Mouse (Mus musculus) stomach, embryonic 15.5 days (tissue): ENCODE measurements around the gene Casc3. TPM values are rescaled to one million over a fixed set of nuclear protein-coding genes. Genes with fewer than 3 reads are reported as not detected.

Experiments
- ATAC-seq: fragments of 200-750 bp; cut with Nextera tagmentation; 2 replicates; pipeline ENCODE4 v1.8.0; 2017; ENCODE audit warnings: low read depth, moderate number of reproducible peaks, moderate TSS enrichment; ENCODE audit not compliant: insufficient read depth, low FRiP score
- H3K27ac ChIP-seq: fragments of 300-500 bp; sonication (generic); 2 replicates; pipeline ENCODE4 v1.5.1; 2015; ENCODE audit warnings: mild to moderate bottlenecking, inconsistent platforms
- H3K27me3 ChIP-seq: fragments of 300-500 bp; sonication (generic); replicated peaks from 2 replicates; pipeline ENCODE4 v1.6.1; 2015; ENCODE audit warnings: inconsistent platforms
- H3K36me3 ChIP-seq: fragments of 300-500 bp; sonication (generic); 2 replicates; pipeline ENCODE4 v1.6.1; 2015; ENCODE audit warnings: inconsistent platforms
- H3K4me1 ChIP-seq: fragments of 300-500 bp; sonication (generic); 2 replicates; pipeline ENCODE4 v1.6.1; 2015; ENCODE audit warnings: inconsistent platforms
- H3K4me2 ChIP-seq: fragments of 300-500 bp; sonication (generic); 2 replicates; pipeline ENCODE4 v1.6.1; 2015; ENCODE audit warnings: mild to moderate bottlenecking, inconsistent platforms
- H3K4me3 ChIP-seq: fragments of 300-500 bp; sonication (generic); replicated peaks from 2 replicates; pipeline ENCODE4 v1.5.1; 2015; ENCODE audit warnings: inconsistent platforms
- H3K9ac ChIP-seq: fragments of 300-500 bp; sonication (generic); 2 replicates; pipeline ENCODE4 v1.6.1; 2015; ENCODE audit warnings: inconsistent platforms
- H3K9me3 ChIP-seq: fragments of 300-500 bp; sonication (generic); 2 replicates; pipeline ENCODE4 v1.6.1; 2016; ENCODE audit warnings: inconsistent platforms
- WGBS: fragments of 180-500 bp; shearing (Covaris S2); methylation state at CpG from one replicate; pipeline ENCODE4 v1.1.7; 2015; 5-methylcytosine and 5-hydroxymethylcytosine counted together
- polyA plus RNA-seq: library from polyadenylated mRNA; unstranded; fragments of >200 nt; fragmentation: Nextera tagmentation; extraction: Ambion mirVana; gene quantifications from 2 replicates; pipeline ENCODE4 v1.2.1, GENCODE M21; 2015

The Casc3 gene
- polyA plus RNA-seq, 1 experiment from 2014 or later = 31.7 TPM

DNA sequence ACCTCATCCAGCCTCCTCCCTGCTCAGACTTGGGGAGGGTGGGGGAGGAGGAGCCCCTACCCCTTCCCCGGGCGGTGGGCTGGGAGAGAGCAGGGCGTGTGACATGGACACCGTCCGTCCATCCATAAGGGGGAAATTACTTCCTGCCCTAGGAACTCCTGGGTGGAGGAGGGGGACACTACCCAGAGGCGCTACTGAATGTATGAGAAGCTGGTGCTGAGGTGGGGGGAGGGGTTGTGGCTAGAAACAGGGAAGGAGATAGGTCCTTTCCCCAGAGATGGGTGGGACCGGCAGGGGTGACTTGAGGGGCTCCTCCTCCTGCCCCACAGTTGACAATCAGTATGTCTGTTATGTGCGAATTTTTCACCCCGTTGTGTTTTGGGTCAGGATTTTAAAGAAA lies 37.4 kb upstream of the Casc3 start:
- no peak overlapping the region; the same call in 1 of the 2 replicates for H3K9ac ChIP-seq
- peak overlapping the region; percentile 41; the same call in 1 of the 2 replicates for H3K27ac ChIP-seq
- peak overlapping the region; percentile 43; the same call in 1 of the 2 replicates for H3K4me2 ChIP-seq
- ATAC-seq = no peak
- 20% methylated on average over 9 of the region's 9 CpGs for WGBS
- no peaks in the 10 kb centered on the region for H3K27me3 ChIP-seq
- peaks cover 38% of the 10 kb centered on the region for H3K36me3 ChIP-seq
- no peaks in the 10 kb centered on the region for H3K9me3 ChIP-seq
- H3K4me1 ChIP-seq = peaks cover 56% of the 10 kb centered on the region
- no peak overlapping the region for H3K4me3 ChIP-seq

- no peak for ATAC-seq
- H3K36me3 ChIP-seq = peaks cover 36% of the 10 kb centered on the region
- 19% methylated on average over 4 of the region's 4 CpGs for WGBS
- H3K4me3 ChIP-seq = peak overlapping the region; percentile 11
- H3K27ac ChIP-seq = peak overlapping the region; percentile 69
- H3K4me1 ChIP-seq = peaks cover 57% of the 10 kb centered on the region
- no peak overlapping the region for H3K9ac ChIP-seq
- no peaks in the 10 kb centered on the region for H3K27me3 ChIP-seq
- H3K9me3 ChIP-seq = no peaks in the 10 kb centered on the region
- peak overlapping the region; percentile 43 for H3K4me2 ChIP-seq
These were observed 37.0 kb upstream of the Casc3 start for GRCm38 (mm10) chr11:98767713-98768112.

DNA sequence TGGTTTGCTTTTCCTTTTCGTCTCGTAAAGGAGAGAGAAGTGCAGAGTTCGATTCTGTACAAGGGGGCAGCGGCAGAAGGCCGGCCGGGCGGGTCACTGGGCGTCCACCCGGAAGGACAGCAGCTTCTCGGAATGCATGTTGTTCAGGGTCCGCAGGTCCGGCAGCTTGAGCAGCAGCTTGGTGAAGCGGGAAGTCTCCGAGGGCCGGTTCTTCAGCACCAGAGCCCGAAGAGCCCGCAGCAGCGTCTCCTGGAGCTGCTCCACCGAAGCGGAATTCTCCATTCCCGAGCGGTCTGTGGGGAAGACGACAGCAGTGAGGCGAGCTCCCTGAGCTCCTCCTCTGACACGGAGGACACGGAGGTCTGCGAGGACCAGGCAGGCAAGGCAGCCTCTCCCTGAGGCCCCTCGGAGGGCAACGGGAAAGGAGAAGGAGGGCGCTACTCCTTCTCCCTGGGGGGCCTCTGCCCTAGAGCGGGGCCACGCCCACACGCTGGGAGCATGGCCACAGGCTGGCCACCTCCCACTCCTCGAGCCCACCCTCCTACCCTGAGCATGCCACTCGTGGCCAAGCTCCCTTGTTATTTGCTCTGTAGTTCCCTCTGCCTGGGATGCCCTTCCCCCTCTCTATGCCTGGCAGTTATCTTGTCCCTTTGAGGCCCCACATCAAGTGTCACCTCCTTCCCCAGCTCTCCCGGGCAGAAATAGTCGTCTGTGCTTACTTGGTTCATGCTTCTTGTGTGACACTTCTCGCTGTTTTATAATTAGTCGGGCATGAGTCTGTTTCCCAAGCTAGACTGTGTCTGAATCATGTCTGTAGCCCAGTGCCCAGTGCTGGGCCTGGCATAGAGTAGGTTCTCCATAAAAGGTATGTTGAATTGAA lies 36.3 kb upstream of the Casc3 start:
- H3K27ac ChIP-seq = peak overlapping the region; percentile 69
- peak; percentile 15; the same call in 1 of the 2 replicates for ATAC-seq
- no peak overlapping the region for H3K9ac ChIP-seq
- no peaks in the 10 kb centered on the region for H3K9me3 ChIP-seq
- peaks cover 30% of the 10 kb centered on the region for H3K36me3 ChIP-seq
- H3K4me3 ChIP-seq = peak overlapping the region; percentile 11
- WGBS = 30% methylated on average over 39 of the region's 39 CpGs
- peaks cover 59% of the 10 kb centered on the region for H3K4me1 ChIP-seq
- no peaks in the 10 kb centered on the region for H3K27me3 ChIP-seq
- peak overlapping the region; percentile 43 for H3K4me2 ChIP-seq

- no peaks in the 10 kb centered on the region for H3K9me3 ChIP-seq
- peak overlapping the region; percentile 69 for H3K27ac ChIP-seq
- H3K27me3 ChIP-seq = no peaks in the 10 kb centered on the region
- no peak for ATAC-seq
- peaks cover 22% of the 10 kb centered on the region for H3K36me3 ChIP-seq
- H3K4me1 ChIP-seq = peaks cover 60% of the 10 kb centered on the region
- peak overlapping the region; percentile 43; the same call in 1 of the 2 replicates for H3K4me2 ChIP-seq
- 84% methylated on average over 25 of the region's 25 CpGs for WGBS
- H3K9ac ChIP-seq = no peak overlapping the region
- H3K4me3 ChIP-seq = no peak overlapping the region
These were observed 35.4 kb upstream of the Casc3 start for GRCm38 (mm10) chr11:98769007-98769954.

DNA sequence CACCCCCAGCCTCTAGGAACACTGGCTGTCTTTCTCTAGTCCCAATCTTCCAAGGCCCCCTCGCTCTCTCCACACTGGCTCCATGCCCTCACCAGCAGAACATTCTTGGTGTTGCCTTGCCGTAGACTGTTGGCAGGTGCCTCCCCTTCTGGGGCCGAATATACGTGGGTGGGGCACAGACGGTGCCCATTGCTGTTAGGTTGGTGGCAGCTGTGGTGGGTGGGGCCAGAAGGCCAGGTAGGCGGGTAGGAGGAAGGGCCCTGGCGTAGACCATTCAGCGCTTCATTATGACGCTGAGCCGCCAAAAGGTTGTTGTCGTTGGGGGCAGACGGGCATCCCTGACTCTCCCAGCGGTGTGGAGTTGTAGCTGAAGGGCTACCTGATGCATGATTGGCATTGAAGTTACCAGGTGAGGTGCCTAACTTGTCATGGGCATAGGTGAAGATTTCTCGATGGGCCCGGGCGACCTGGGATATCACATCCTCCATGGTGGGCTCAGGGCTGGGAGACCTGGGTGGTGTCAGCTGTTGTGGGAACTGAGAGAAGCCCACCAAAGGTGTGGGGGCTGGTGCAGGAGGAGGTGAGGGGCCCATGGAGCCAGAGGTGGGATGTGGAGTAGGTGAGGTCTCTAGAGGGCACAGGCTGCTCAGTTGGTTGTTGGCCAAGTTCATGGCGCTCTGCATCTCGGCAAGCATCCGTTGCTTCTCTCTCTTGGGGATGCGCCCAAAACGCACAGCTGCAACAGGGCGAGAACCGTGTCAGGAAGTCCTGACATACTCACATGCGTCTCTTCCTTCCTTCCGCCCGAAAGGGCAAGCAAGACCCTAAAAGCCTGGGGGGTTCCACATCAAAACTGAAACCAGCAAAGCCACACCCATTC lies 34.4 kb upstream of the Casc3 start:
- Histone ChIP-seq H3K9me3 (no peaks in the 10 kb centered on the region), H3K4me2 (no peak overlapping the region), H3K4me3 (no peak overlapping the region), H3K27me3 (no peaks in the 10 kb centered on the region), H3K9ac (no peak overlapping the region), H3K36me3 (peaks cover 16% of the 10 kb centered on the region; the same call in 1 of the 2 replicates), H3K27ac (no peak overlapping the region), H3K4me1 (peaks cover 65% of the 10 kb centered on the region)
- 89% methylated on average over 26 of the region's 26 CpGs for WGBS
- no peak for ATAC-seq

GRCm38 (mm10) chr11:98771131-98771530 lies 33.6 kb upstream of the Casc3 start:
- no peak overlapping the region for H3K9ac ChIP-seq
- H3K36me3 ChIP-seq = peaks cover 16% of the 10 kb centered on the region; the same call in 1 of the 2 replicates
- H3K4me2 ChIP-seq = no peak overlapping the region
- H3K27ac ChIP-seq = no peak overlapping the region
- ATAC-seq = no peak
- H3K4me1 ChIP-seq = peaks cover 65% of the 10 kb centered on the region
- H3K9me3 ChIP-seq = no peaks in the 10 kb centered on the region
- WGBS = 90% methylated on average over 18 of the region's 18 CpGs
- no peaks in the 10 kb centered on the region for H3K27me3 ChIP-seq
- H3K4me3 ChIP-seq = no peak overlapping the region

DNA sequence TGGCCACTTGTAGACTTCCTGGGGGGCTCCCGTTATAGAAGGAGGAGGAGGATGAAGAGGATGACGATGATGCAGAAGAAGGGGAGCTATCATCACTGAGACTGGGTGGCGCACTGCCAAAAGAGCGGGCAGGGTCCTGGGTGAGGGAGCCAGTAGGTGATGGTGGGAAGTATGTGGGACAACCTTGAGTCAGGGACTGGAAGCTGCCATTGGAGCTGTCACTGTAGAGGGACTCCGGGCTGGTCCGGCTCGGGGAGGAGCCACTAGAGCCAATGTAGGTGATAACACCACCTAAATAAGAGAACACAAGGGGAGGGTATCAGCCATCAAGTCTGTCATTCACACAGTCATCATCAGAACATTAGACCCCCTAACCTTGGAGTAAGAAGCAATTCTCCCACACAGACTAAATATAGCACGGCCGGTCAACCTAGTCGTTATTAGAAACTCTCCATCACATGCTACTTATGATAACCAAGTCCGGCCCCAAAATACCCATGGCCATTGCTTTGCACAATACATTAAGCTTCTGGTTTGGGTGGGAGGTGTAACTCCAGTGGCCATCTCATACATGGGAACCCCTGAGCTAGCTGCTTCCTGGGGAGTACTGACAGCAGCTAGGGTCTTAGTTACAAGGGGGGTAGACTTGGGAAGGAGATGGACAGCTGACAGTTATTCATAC lies 32.7 kb upstream of the Casc3 start:
- no peak overlapping the region for H3K4me2 ChIP-seq
- peaks cover 16% of the 10 kb centered on the region; the same call in 1 of the 2 replicates for H3K36me3 ChIP-seq
- H3K9me3 ChIP-seq = no peaks in the 10 kb centered on the region
- no peak overlapping the region for H3K4me3 ChIP-seq
- no peak for ATAC-seq
- no peaks in the 10 kb centered on the region for H3K27me3 ChIP-seq
- H3K9ac ChIP-seq = no peak overlapping the region
- peaks cover 65% of the 10 kb centered on the region for H3K4me1 ChIP-seq
- WGBS = 85% methylated on average over 11 of the region's 11 CpGs
- H3K27ac ChIP-seq = 0 out of 2 replicates have a peak overlapping the region, but pooled peaks have one; percentile 79

DNA sequence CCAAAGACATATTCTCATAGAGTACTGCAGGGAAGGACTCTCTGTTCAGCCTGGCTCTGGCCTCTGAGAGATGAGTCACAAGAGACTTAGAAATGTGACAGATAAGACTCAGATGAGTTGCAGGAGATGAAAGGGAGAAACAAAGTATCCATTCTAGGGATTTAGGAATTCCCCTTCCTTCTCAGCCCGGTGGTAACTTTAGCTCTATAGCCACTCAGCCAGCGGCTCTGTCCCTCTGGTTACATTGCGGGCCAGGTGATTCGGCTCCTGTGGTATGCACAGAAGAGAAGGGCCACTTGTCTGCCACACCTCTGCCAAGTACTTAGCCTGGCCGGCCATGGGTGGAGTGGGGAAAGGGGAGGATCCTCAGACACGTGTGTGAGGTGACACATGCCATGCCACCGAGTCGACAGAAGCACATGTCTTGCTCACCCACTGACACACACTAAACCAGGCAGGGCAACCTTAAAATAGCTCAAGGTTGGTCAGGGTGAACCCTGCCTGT lies 32.0 kb upstream of the Casc3 start:
- 49% methylated on average over 8 of the region's 8 CpGs for WGBS

GRCm38 (mm10) chr11:98773635-98774295 lies 30.9 kb upstream of the Casc3 start:
- no peaks in the 10 kb centered on the region for H3K9me3 ChIP-seq
- H3K4me1 ChIP-seq = peaks cover 54% of the 10 kb centered on the region
- H3K36me3 ChIP-seq = peaks cover 13% of the 10 kb centered on the region; the same call in 1 of the 2 replicates
- no peak overlapping the region for H3K9ac ChIP-seq
- H3K4me2 ChIP-seq = peak overlapping the region; percentile 83
- H3K4me3 ChIP-seq = peak overlapping the region; percentile 36
- peak overlapping the region; percentile 94 for H3K27ac ChIP-seq
- WGBS = 1% methylated on average over 37 of the region's 37 CpGs
- peak; percentile 86 for ATAC-seq
- H3K27me3 ChIP-seq = no peaks in the 10 kb centered on the region

More for the DNA sequence above, 32.0 kb upstream of the Casc3 start:
- no peak overlapping the region for H3K9ac ChIP-seq
- no peak overlapping the region for H3K4me3 ChIP-seq
- peak overlapping the region; percentile 79 for H3K27ac ChIP-seq
- H3K27me3 ChIP-seq = no peaks in the 10 kb centered on the region
- H3K36me3 ChIP-seq = peaks cover 16% of the 10 kb centered on the region; the same call in 1 of the 2 replicates
- H3K4me1 ChIP-seq = peaks cover 64% of the 10 kb centered on the region
- H3K9me3 ChIP-seq = no peaks in the 10 kb centered on the region
- ATAC-seq = no peak
- peak overlapping the region; percentile 83; the same call in 1 of the 2 replicates for H3K4me2 ChIP-seq
